26 mouse cellular contexts compared by ENCODE assay signal in the genomic region with DNA sequence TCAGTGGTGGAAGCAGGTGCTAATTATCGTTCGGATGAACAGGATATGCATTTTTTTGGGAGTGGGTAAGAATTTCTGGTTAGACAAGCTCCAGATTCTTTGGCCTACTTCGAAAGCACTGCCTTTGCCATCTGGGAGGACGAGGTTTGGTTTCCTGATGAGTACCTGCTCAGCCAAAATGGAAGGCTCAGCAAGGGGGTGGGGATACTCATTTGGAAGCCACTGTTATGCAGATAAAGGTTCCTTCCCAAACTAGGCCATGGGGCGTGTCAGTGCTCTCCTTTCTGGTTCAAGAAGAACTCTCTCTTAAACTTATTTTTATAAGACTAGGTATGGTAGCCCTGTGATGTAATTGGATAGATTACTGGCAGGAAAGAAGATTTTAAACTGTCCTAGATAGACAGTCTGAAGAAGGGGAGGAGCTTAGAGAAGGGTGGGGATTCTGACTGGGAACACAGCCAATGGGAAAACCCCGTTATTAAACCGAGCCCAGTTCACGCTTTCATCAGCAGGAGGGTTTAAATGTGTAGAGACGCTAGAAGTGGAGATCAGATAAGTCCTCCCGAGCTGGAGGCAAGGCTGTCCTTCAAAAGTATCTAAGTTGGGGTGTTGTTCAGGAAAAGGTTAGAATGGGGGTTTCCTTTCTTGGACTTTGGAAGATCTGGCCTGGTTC.
A peak's percentile ranks its signal among the peaks of the same experiment; 100 is the strongest.
DNase-seq lines count a peak whose midpoint lies in the region; ATAC-seq lines count a peak whose summit lies in the region.
"Had no signal": no experiment of that assay in that cellular context is flagged by ENCODE, and none has a peak within 500 bp of the region (broad histone marks: within the 10 kb centered on the region; RNA-seq: fewer than 3 reads in every experiment).

No protein-coding gene starts in this region.

- no peak for DNase-seq in liver
- DNase-seq in Muller cell, postnatal 12 days (ENCODE audit: inconsistent ontology term): peak; percentile 25
- no peak for DNase-seq in limb, embryonic 10.5 days (ENCODE audit: low spot score)
- no peak for DNase-seq in urinary bladder, adult 18-20 months (ENCODE audit: low spot score in 2 of 2)
- DNase-seq in gastrocnemius, postnatal 10 days: no peak
- DNase-seq: adrenal gland, adult 8-10 months; cerebellum, adult 2 months; cerebellum, postnatal 25 days; embryo, embryonic 11 days; gastrocnemius, adult 2 months; kidney, adult 9 months; kidney, postnatal 14 days; lung, postnatal 4 days; right cerebral cortex, postnatal 4 days; thymus, adult 18-20 months had no signal

- H3K9me3 ChIP-seq in liver, embryonic 12.5 days (replicated peaks): no peaks in the 10 kb centered on the region
- H3K9me3 ChIP-seq in embryonic facial prominence, embryonic 15.5 days (replicated peaks): no peaks in the 10 kb centered on the region
- H3K9me3 ChIP-seq in limb, embryonic 10.5 days (replicated peaks): no peaks in the 10 kb centered on the region
- H3K9me3 ChIP-seq: heart, embryonic 13.5 days; hindbrain, embryonic 13.5 days; midbrain, embryonic 10.5 days; stomach, embryonic 15.5 days had no signal

- peak overlapping the region; percentile 27; the same call in 1 of the 2 replicates for H3K27ac ChIP-seq in liver, embryonic 12.5 days
- no peak overlapping the region for H3K27ac ChIP-seq in embryonic facial prominence, embryonic 15.5 days (replicated peaks)
- no peak overlapping the region for H3K27ac ChIP-seq in limb, embryonic 10.5 days
- H3K27ac ChIP-seq: gastrocnemius, adult 2 months; heart, embryonic 13.5 days; hindbrain, embryonic 13.5 days; midbrain, embryonic 10.5 days; stomach, embryonic 15.5 days had no signal

- H3K27me3 ChIP-seq in liver, embryonic 12.5 days (replicated peaks): peaks cover 6% of the 10 kb centered on the region; the same call in 1 of the 2 replicates
- H3K27me3 ChIP-seq in embryonic facial prominence, embryonic 15.5 days: no peaks in the 10 kb centered on the region
- no peaks in the 10 kb centered on the region for H3K27me3 ChIP-seq in limb, embryonic 10.5 days (ENCODE audit: low read depth, poor library complexity, severe bottlenecking)
- H3K27me3 ChIP-seq: heart, embryonic 13.5 days; hindbrain, embryonic 13.5 days; Patski; stomach, embryonic 15.5 days had no signal

- no peak for ATAC-seq in liver, embryonic 12.5 days
- ATAC-seq in embryonic facial prominence, embryonic 15.5 days (ENCODE audit: insufficient number of reproducible peaks, low FRiP score, low TSS enrichment, low read depth): 0 out of 2 replicates have a peak, but pooled peaks have one; percentile 11
- ATAC-seq in megakaryocyte-erythroid progenitor cell, adult 5-6 weeks (replicated peaks; ENCODE audit: low FRiP score, low TSS enrichment, poor library complexity, severe bottlenecking): peak; percentile 60
- ATAC-seq: activated CD4-positive, CD25-positive, alpha-beta regulatory T cell, adult 4 months; inflammation-experienced regulatory T-cells, adult 6 months; Patski had no signal

- peaks cover 57% of the 10 kb centered on the region for H3K4me1 ChIP-seq in liver, embryonic 12.5 days
- H3K4me1 ChIP-seq in embryonic facial prominence, embryonic 15.5 days: peaks cover 9% of the 10 kb centered on the region; the same call in 1 of the 2 replicates
- H3K4me1 ChIP-seq in limb, embryonic 10.5 days: peaks cover 5% of the 10 kb centered on the region
- H3K4me1 ChIP-seq: midbrain, embryonic 10.5 days; stomach, embryonic 15.5 days had no signal

- no peak overlapping the region for H3K9ac ChIP-seq in liver, embryonic 12.5 days
- H3K9ac ChIP-seq in embryonic facial prominence, embryonic 15.5 days: no peak overlapping the region
- H3K9ac ChIP-seq: heart, embryonic 13.5 days; hindbrain, embryonic 13.5 days; liver, embryonic 14.5 days; stomach, embryonic 15.5 days had no signal

- H3K4me3 ChIP-seq in liver, embryonic 12.5 days: no peak overlapping the region
- H3K4me3 ChIP-seq in embryonic facial prominence, embryonic 15.5 days (replicated peaks): no peak overlapping the region
- no peak overlapping the region for H3K4me3 ChIP-seq in limb, embryonic 10.5 days
- H3K4me3 ChIP-seq: gastrocnemius, adult 2 months; heart, embryonic 13.5 days; hindbrain, embryonic 13.5 days; midbrain, embryonic 10.5 days; stomach, embryonic 15.5 days had no signal

- no peaks in the 10 kb centered on the region for H3K36me3 ChIP-seq in liver, embryonic 12.5 days
- H3K36me3 ChIP-seq in embryonic facial prominence, embryonic 15.5 days: no peaks in the 10 kb centered on the region
- H3K36me3 ChIP-seq in limb, embryonic 10.5 days: no peaks in the 10 kb centered on the region
- H3K36me3 ChIP-seq: heart, embryonic 13.5 days; hindbrain, embryonic 13.5 days; midbrain, embryonic 10.5 days; stomach, embryonic 15.5 days had no signal

- H3K4me2 ChIP-seq in liver, embryonic 12.5 days: no peak overlapping the region
- no peak overlapping the region for H3K4me2 ChIP-seq in embryonic facial prominence, embryonic 15.5 days (replicated peaks)
- H3K4me2 ChIP-seq: heart, embryonic 13.5 days; hindbrain, embryonic 13.5 days; stomach, embryonic 15.5 days had no signal

- 70% methylated on average over 10 of the region's 10 CpGs for WGBS in liver, embryonic 12.5 days (ENCODE audit: insufficient replicate concordance)
- 74% methylated on average over 10 of the region's 10 CpGs for WGBS in embryonic facial prominence, embryonic 15.5 days
- 90% methylated on average over 10 of the region's 10 CpGs for WGBS in limb, embryonic 10.5 days
